Mouse (Mus musculus): ENCODE data around the gene Rln1.

Gene Rln1

DNA sequence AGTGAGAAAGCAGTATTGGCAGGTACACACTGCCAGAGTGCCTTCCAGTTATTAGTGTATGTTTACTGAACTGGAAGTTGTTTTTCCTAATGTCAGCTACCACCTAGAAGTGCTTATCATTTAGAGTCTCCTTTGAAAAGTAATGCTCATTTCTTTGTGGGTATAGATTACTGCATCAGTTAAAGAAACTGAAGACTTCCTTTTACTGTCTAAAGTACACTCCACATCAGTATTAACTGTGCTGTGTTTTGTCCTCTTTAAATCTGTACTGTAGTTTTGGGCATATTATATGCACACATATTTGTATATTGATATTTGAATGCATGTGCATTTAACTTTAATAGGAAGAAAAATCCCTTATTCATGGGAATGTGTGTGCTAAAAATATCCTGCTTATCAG lies 38.3 kb downstream of the Rln1 start:
- no peak for DNase-seq (ENCODE audit: low read depth, low spot score)

DNA sequence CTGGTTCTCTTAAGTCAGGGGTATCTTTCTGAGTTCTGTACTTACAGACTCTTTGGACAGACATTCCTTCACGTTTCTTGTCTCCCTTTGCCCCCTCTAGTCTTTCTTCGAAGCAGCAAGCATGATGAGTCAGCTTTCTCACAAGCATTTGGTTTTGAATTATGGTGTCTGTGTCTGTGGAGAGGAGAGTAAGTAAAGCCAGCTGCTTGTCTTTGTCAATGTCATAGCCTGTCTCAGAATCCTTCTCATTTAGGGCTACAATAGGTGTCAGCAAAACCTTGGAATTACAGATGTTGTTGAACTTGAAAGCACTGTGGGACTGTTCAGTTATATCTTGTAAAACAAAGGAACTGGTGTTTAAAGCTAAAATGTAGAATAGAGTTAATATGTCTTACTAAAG lies 39.7 kb downstream of the Rln1 start:
- DNase-seq (ENCODE audit: low read depth, low spot score): no peak

DNA sequence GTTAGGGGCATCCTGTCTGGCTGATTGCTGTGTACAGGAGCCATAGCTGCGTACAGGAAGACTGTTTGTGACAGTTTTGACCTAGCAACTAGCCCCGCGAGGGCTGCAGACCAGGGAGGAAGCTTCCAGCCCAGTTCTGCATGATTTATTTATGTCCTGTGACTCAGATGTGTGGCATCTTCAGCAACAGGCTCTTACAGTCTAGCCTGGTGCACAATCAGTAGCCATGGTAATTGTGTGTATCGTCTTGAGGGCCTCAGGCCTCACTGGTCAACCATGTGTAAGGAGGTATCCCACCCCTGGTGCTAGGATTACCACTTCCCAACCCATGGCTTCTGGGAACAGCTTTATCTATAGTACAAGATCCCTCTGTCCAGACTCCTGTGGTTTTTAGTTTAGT lies 41.9 kb downstream of the Rln1 start:
- DNase-seq (ENCODE audit: low read depth, low spot score): no peak

DNA sequence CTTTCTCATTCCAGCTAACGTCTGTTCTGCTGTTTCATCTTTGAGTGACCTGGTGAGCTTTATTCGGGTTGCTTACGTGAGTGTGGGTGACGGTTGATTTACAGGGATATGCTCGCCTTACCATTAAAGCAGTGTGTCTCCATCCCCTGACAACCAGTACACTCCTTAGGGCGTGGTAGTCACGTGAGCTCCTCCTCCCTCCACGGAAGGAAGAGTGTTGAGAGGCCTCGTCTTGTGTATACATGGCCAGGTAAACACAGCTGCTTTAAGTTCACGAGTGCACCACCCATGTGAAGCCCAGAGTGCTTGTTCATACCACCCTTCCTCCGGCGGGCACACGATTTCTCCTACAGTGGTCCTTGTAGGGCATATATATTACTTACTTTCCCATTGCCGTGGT lies 42.9 kb downstream of the Rln1 start:
- DNase-seq (ENCODE audit: low read depth, low spot score): no peak

DNA sequence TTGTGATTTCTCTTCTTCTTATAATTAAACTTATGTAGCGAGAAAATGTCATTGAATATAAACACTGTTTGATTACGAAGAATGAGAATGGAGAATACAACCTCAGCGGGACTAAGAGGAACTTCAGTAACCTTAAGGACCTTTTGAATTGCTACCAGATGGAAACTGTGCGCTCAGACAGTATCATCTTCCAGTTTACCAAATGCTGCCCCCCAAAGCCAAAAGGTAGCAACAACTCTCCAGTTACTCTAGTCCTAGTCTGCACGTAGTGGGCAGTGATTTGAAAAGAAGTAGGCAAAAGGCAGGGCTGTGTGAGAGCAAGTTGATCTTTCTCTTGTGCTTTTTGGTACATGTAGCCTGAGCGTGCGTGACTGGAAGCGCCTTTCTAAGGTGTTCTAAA lies 46.6 kb downstream of the Rln1 start:
- no peak for DNase-seq (ENCODE audit: low read depth, low spot score)

DNA sequence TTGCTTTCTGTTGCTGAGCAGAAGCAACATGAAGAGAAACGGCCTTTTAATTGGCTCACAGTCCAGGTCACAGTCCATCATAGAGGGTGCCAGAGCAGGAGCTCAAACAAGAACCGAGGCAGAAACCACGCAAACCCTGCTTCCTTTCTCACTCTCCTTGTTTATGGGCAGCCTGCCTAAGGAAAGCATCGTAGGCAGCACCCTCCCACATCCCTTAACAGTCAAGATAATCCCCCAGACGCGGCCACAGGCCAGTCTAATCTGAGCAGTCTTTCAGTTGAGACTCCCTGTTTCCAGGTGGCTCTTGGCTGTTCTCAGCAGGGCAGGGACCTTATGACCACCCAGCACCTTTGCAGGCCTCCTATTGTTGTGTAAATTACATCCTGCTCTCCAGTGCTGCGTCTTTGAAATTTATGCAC lies 49.0 kb downstream of the Rln1 start:
- no peak for DNase-seq (ENCODE audit: low read depth, low spot score)

Data from retina, adult 2 months (tissue).